Mouse (Mus musculus) hindlimb bud, embryonic 11.5 days (tissue): ENCODE data around the gene Spata17.

ENCODE experiments used
- DNase-seq: peaks from one replicate; pipeline ENCODE4 v3.0.0-alpha.2; 2012; ENCODE audit warnings: low read depth, low spot score; ENCODE audit errors: extremely low spot score

The Spata17 gene

DNA sequence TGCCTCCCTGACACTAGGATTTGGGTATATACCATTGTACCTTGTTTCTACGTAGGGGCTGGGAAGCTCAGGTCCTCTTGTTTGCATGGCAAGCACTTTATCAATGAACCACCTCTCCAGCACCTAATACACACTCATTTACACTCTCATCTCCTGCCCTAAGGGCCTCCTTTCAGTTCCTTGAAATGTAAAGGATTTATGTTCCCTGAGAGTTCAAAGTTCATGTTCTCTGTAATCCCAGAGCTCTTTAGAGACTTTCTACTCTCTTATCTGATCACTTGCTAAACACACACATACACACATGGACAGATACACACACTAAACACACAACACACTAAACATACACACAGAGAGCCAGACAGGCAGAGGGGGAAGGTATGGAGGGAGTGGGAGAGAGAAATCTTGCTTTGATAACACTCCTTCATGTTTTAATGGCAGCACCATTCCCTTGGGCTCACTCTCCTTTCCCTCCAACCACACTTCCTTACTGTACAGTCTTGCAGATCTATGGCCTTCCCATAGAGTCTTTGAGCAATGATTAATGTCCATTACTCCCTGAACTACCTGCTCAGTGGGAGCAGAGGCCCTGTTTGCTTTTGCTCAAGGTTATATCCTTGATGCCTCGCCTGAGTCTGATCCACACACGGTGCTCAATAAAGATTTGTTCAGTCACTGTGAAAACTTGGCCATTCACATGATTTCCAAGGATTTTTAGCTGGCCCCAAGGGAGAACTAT is 126.4 kb downstream of the Spata17 start:
- no peak for DNase-seq

DNA sequence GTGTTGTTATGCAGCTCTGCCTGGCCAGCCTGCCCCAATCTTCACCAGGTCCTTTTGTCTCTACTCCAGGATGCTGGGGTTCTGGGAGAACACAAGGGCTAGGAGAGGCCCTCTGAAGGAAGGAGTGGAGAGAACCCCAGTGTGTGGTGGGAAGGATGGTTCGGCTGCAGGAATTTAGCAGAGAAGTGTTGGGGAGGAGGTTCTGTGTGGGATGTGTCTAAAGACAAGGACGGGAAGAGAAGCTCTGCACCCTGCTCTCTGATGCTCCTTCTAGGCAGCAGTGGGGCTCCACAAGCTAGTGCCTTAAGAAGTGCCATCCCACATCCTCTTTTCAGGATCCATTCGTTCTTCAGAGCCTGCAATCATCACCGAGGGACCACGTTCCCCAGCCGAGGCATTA is 129.2 kb downstream of the Spata17 start:
- no peak for DNase-seq

DNA sequence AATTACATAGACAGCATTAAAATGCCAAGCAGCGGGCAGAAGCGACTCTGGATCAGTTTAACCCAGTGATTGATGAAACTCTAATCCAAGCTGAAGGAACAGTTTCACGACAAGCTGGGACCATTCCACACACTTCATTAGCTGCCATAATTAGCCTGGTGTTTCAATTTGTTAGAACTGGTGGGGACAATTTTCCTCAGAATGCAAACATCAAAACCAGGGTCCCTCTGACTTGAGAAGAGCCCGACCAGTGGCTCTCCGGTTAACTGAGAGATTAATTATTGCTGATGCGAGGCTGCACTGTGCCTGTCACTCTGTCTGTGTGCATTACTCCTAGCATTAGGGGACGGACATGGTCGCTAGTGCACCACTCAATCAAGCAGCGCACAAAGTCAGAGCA is 137.9 kb downstream of the Spata17 start:
- DNase-seq, result no peak

DNA sequence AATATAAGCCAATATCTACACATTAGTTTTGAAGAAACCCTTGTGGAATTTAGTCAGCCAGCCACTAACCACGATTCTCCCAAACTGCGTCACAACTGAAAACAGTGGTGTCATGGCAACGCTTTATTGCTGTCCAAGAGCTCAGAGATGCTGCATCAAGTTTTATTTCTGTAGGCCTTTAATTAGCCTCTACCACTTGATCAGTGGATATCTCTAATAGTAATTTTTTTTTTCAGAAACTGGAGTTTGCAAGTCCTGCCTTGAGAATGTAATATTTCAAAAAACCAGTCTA is 138.3 kb downstream of the Spata17 start:
- DNase-seq, result no peak

DNA sequence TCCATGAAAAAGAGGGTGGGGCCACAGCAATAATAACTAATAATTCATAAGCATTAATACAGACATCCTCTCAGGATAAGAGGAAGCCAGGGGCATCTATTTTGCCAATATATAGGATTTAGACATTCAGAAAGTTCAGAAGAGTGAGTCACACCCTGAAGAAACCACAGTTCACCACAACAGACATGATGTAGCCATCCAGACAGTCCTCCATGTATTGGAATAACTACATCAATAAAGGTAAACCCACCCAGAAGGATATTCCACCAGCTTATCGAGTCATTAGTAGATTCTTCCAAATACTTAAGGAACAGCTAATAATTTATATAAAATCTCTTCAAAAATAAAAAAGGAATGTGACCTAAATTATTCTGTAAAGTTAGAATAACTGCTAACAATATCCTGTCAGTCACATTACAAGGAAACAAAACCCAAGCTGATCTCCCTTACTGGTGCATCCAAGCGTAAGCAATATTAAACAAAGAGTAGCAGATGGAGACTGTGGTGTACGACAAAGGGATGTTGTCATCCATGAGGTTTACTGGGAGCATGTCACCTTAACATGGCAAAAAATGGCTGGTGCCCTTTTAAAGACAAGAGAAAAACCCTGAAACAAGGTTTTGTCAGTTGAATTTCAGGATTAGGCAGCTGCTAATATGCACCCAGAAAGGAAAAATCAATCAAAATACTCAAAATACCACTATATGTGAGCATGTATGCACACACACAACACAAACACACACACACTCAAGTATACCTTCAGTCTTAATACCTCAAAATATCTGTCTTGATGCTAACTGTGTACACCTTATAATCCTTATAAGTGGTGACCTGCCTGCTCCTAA is 138.8 kb downstream of the Spata17 start:
- no peak for DNase-seq

DNA sequence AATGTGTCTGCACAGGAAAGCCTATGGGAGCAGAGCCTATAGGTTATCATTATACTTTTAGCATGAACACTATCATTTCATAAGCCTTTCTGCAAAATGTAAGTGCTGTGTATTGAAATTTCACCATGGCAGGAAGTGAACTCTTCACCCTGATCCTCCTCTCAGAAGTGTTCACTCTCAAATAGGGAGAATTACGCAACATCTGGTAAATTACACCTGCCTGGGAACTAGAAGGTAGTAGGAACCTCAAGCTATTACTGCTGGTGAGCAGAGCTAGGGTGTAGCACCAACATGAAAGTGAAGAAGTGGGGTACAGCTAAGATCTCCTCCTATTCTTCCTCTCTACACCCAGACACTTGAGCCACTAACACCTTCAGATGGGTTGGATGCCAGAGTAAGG is 155.4 kb downstream of the Spata17 start:
- DNase-seq, result no peak

DNA sequence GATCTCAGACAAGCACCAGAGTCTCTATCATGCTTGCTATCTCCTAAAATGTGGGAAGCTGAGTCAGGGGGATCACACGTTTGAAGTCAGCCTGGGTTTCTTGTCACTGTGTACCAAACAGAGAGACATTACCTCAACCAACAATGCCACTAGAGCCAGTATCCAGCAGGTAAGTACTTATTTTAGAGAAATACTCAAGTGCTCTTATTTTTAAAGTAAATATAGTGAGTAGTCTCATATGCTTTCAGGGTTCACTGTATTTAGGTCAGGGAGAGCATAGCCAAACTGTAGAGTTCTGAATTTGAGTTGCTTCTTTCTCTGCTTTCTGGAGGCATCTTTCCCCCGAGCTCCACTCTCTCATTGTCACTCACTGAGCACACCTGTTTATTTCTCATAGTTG is 160.9 kb downstream of the Spata17 start:
- no peak for DNase-seq

DNA sequence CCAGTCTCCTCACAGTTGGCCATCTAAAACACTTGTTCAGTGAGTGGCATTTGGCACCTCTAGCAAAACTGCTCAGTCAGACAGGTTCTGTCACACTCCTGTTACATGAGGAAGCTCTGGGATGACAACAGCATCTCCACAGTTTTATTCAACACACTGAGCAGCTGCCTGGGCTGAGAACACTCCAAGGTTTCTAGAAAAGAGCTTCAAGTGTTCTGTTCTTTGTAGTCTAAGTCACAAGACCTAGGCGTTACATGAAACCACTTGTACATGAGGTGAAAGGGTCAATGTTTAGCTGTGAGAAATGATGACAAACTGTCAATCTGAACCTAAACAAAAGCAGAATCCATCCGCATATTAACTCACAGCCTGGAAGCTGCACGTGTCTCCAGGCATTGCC is 161.4 kb downstream of the Spata17 start:
- no peak for DNase-seq

DNA sequence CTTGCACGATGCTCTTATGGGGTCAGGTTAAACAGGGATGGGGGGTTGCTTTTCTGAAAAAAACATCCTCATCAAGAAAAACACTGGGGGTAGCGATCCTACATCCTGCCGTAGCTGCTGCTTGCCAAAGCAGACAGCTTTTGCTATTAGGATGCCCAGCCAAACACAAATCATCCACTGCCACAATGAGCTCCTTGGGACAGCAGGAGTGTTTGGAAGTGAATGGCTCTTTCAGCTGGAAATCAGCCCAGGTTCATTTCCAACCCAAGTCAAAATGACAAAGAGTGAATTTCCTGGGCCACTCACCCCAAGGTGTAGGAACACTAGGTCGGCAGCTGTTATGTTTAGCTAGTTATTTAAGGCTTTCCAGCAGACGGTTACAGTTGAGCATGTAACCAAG is 162.7 kb downstream of the Spata17 start:
- no peak for DNase-seq

DNA sequence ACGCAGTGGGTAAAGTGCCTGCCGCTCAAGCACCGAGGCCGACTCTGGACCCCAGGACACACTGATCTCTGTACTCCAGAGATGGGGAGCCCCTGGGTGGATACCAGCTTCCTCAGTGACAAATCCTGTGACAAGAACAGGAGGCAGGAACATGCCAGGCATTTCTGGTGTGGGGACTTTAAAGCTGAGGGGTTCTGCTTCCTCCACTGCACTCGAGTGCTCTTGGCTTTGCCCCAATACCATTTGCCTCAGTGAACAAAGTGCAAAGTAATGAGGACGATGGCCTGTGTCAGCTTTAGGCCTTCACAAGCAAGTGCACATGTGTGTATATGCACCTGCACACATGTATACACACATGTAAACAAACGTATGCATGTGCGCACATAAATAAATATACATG is 164.0 kb downstream of the Spata17 start:
- DNase-seq, result no peak

DNA sequence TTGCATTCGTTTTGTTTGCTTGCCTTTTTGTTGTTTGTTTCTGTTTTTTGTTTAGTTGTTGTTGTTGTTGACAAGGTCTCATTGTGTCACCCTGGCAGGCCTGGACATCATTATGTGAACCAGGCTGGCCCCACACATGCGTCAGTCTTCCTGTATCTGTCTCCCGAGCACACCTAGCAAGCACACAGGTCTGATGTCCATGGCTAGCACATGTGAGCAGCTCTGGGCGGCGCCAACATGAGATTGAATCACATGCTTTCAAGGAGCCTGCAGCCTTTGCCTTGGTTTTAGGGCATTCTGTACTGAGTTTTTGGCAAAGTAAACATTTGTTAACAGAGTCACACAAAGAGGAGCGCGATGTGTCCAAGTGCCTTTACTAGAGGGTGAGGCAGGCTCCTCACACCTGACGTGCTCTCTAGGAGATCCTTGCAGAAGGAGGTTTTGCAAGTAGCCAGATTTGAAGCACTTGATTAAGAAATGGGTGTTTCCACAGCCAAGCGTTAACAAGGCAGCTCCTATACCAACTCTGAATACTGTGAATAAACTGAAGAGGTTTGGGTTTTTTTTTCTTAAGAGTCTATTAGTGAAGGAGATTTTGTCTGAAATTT is 166.5 kb downstream of the Spata17 start:
- no peak for DNase-seq

DNA sequence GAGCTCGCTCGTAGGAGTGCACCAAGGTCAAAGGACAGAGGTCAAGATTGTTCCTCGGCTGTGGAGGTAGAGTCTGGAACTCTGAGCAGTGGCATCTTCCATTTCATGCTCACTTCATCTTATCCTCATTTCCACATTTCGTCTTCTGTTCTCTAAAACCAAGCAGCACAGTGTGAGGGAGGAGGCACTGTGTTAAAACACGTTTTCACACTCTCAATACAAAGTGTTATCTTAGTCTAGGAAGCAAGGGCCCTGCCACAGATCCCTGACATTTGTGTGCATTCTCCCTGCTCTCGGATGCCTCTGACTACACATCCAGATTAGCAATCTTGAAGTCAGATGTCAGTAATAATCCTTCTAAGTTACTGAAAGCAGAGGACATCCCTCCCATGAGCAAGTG is 170.5 kb downstream of the Spata17 start:
- DNase-seq, result no peak

DNA sequence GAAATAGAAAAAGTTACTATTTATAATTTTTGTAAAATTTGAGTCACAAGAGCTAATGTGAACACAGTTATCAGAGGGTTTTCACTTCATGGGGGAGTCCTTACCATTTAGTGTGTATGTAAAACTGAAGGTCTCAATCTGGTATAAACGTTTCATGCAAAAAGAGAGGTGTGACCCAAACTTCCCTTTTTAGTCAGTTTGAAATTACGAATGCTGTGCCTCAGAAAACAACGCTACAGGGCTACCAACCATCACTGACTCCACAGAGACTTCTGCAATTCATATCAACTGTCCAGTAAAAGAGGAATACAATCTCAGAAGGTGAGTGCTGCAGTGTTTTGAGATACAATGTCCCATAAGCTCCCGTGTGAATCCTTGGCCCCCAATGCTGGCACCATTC is 175.5 kb downstream of the Spata17 start:
- no peak for DNase-seq

DNA sequence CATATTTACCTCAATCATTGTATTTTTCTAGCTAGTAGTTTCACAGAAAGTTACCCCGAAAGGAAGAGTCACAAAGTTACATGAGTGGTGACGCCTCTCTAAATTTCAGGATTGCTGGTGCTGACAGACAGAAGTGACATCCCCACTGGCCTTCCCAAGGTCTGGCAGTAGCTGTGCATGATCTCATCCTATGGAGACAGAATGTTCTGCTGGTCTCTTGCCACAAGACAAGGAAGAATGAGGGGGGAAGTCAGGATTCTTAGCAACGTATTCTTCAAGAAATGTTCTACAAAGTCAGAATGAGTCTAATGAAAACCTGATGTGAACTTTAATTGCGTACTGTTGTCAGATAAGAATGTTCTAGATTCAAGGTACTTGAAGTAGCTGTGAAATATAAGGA is 179.5 kb downstream of the Spata17 start:
- no peak for DNase-seq

DNA sequence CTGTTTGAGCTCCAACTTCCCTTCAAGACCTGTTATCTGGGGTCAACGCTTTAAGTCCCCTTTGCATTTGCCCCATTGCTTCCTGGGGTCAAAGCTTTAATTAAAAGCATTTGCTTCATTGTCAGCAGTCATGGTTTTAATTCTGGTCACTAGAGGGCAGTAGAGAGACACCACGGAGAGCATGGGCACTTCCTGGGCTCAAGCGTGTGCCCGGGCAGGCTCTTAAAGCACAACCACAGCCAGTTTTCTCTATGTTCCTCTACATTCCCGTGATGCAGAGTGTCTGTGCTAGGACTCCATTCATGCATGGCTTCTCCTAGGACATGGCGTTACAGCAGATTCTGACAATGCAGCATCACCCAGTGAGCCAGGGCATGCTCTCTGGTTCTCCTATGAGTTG is 183.5 kb downstream of the Spata17 start:
- peak; percentile 5 for DNase-seq

DNA sequence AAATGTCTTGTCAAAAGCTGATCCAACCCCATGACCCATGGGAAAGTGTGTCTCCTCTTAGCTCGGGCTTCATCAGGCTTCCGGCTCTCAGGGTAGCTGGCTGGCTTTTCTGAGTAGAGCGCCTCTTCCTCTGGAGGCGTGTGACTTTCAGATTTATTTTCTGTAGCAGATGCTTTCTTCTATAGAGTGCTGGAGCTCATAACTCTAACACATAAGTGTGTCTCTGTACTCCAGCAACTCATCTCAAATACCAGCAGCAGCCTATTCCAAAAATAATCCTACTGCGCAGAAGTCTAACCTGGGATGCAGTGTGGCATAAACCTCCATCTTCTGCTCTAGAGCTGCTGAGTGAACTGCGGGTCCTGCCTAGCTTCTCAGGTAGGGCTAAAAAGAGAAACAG is 186.4 kb downstream of the Spata17 start:
- DNase-seq, result no peak

DNA sequence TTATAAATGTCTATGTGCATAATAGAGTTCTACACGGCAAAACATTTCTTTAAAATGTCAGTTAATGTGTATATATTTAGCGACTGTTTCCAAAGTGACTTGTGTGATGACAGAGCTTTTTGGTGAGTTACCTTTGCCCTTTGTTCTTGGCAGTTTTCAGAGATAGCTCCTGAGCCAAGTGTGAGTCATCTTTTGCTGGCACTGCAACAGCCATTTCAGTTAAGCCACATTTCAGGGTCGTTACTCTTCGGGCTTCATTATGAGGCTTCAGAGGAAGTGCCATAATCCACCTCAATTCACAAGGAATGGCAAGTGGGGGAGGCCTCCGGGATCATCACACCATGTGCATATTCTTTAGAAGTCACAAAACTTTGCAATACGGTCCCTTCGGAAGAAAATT is 195.3 kb downstream of the Spata17 start:
- no peak for DNase-seq

DNA sequence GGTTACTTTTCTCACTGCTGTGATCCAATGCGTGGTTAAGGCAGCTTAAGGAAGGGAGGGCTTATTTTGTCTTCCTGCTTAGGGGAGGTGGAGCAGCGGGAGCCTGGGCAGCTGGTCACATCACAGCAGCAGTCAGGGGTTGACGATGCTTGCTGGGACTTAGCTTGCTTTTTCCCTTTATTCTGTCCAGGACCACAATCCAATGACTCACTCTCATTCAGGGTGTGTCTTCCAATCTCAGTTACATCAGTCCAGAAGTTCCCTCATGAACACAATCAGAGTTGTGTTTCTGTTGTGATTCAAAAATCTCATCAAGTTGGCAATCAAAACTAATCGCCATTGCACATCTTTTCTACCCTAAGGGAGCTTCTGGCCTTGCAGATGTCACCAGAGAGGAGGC is 199.1 kb downstream of the Spata17 start:
- DNase-seq, result no peak

DNA sequence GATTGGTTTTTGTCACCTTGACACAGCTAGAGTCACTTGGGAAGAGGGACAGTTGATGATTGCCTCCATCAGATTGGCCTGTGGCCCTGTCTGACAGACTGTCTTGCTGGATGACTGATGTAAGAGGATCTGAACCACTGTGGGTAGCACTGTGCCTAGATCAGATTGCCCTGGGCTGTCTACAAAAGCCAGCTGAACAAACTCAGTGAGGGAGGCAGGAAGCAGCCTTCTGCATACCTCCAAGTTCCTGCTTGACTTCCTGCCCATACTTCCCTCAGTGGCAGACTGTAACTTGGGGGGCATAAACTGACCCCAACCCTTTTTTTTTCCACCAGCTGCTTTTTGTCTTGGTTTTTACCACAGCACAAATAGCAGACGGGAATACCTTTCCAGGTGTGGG is 199.6 kb downstream of the Spata17 start:
- no peak for DNase-seq

DNA sequence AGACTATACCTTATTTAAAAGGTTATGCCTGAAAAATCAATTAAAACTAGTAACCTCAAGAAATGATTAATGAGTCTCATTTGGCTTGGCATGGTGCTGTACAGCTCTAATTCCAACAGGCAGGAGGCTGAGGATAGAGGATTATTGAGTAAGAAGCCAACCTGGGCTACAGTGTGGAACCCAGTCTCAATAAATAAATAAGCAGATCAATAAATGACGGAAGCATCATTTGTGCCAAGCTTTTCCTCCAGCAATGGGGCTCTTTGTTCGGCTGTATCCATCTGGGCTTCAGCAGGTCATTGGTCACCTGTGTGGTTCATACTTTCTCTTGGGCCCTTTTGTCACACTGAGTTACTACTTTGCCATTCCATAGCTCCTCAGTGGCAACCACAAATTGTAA is 201.1 kb downstream of the Spata17 start:
- no peak for DNase-seq

DNA sequence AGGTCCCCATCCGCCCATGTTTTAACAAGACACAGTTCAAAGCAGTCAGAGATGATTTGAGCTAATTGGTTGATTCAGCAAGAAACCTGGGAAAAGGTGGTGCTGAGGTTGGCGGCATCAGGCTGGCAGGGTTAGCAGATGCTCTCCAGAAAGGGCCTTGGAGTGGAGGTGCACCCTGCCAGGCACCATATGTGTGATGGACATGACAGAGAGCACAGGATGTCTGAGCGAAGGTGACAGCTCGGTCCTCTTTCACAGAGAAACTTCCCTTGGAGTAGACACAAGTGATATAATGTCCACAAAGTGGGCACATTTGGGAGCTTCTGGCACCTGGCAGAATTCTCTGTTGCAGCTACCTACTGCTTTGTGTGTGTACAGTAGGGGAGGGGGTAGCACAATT is 203.7 kb downstream of the Spata17 start:
- DNase-seq, result no peak

DNA sequence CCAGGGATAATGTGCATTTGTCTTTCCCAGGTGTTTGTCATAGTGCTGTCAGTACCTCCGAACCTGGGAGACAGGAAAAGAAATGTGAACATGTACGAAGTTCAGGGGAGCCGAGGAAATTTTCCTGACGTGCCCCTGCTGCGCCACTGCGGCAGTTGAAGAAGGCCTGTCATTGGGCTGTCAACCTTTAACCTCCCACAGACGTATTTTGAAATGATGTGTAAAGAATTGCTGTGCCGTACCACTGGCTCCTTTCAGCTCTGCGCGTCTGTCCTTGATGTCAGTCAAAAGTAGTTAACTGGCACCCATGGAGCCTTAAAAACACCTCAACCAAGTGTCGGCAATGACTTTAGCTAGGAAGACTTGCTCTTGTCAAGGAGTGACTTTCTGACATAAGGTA is 205.2 kb downstream of the Spata17 start:
- DNase-seq, result no peak
